Mouse (Mus musculus) liver, adult 2 months (tissue): ENCODE data around the gene Mymx.
A peak's percentile ranks its signal among the peaks of the same experiment; 100 is the strongest.

Experiments
- CTCF ChIP-seq: fragments of 200-500 bp; IDR thresholded peaks from 2 replicates; pipeline ENCODE4 v1.5.1; 2011; ENCODE audit warnings: low read depth, low read length, control low read depth
- POLR2A ChIP-seq: fragments of 200-500 bp; IDR thresholded peaks from 2 replicates; pipeline ENCODE4 v1.6.1; 2011; ENCODE audit warnings: low read length, control low read depth; ENCODE audit not compliant: insufficient read depth; ENCODE audit errors: extremely low read depth

DNA sequence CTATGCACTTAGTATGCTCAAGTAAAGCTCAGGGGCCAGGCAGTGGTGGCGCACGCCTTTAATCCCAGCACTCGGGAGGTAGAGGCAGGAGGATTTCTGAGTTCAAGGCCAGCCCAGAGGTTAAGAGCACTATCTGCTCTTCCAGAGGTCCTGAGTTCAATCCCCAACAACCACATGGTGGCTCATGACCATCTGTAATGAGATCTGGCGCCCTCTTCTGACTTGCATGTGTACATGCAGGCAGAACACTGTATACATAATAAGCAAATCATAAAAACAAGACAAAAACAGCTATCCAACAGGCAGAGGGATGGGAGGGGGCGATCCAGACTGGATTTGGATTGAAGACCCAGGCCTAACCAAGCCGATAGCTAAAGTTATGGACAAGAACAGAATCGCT is 23.1 kb downstream of the Mymx start:
- TF ChIP-seq POLR2A (no peak), CTCF (peak; percentile 31; the same call in 1 of the 2 replicates)
